Mouse (Mus musculus): ENCODE data around the gene Cdh22. TPM values are rescaled to one million over a fixed set of nuclear protein-coding genes. Genes with fewer than 3 reads are reported as not detected.
A peak's percentile ranks its signal among the peaks of the same experiment; 100 is the strongest.

Cdh22 gene
- polyA plus RNA-seq, 1 experiment = 33.3 TPM

DNA sequence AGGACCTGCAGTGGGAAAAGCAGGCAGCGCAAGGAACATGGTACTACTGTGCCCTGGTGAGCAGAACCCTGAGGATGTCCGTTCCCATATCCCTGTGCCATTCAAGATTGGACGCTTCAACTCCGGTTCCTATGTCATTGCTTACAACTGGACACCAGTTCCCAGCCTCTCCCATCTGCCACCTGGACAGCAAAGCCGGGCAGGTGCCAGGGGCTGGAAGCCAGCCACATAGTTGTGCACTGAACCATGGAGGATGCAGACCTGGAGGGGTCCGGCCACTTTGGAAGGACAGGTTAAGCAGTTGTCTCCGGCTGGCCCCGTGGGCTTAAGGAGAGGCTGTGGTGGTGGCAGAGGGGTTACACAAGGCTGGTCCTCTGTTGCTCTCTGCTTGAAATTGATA, 17.7 kb upstream of the Cdh22 start:
- DNase-seq (ENCODE audit: extremely low spot score in 1 of 2, low spot score in 1 of 2) = no peak

DNA sequence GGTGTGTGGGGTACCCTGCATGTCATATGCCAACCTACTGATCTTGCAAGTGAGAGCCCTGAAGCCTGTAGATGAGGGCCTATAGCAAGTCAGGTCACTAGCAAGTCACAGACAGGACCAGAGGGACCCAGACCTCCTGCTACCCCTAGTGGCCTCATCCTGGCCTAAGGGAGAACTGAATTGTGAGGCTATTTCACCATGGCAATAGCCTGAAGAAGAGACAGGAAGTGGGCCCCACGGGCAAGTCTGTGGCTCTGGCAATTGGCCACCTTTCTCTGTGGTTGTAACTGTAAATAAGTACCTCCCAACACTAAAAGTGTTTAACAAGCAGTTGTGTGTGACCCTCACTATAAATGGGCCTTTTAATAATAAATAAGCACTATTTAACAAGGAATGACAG, 16.2 kb upstream of the Cdh22 start:
- DNase-seq (ENCODE audit: extremely low spot score in 1 of 2, low spot score in 1 of 2) = no peak

DNA sequence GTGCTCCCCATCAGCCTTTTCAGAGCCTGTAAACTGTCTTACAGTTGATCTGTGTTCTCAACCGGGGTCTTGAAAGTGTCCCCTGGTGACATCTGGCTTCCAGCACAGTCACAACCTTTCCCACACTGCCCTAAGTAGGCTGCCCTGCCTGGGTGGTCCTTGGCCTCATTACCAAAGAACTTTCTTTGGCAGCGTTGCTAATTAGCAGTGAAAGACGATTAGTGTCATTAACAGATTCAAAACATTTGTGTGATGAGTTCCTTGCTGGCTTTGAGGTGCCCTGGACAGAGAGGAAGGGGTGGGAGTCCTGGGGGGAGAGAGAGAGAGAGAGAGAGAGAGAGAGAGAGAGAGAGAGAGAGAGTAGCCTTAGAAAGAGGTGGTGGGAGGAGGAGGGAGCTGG, 14.3 kb upstream of the Cdh22 start:
- DNase-seq (ENCODE audit: extremely low spot score in 1 of 2, low spot score in 1 of 2) = no peak

DNA sequence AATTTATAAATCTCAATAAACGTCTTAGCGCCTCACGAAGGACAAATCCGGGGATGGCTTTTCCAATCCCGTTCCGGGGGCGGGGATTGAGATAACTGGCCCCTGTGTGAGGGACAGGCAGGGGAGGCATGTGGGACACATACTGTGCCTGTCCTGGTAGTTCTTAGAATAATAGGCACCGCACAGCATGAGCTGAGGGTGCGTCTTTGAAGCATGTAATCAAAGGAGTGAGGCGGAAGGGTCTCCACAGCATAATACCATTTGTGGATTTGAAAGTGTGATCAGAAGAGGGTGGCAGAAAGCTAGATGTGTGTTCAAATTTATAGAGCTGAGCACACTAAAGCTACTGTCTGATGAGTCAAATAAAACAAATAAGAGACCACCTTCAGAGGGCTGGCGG, 11.7 kb upstream of the Cdh22 start:
- DNase-seq (ENCODE audit: extremely low spot score in 1 of 2, low spot score in 1 of 2) = no peak

DNA sequence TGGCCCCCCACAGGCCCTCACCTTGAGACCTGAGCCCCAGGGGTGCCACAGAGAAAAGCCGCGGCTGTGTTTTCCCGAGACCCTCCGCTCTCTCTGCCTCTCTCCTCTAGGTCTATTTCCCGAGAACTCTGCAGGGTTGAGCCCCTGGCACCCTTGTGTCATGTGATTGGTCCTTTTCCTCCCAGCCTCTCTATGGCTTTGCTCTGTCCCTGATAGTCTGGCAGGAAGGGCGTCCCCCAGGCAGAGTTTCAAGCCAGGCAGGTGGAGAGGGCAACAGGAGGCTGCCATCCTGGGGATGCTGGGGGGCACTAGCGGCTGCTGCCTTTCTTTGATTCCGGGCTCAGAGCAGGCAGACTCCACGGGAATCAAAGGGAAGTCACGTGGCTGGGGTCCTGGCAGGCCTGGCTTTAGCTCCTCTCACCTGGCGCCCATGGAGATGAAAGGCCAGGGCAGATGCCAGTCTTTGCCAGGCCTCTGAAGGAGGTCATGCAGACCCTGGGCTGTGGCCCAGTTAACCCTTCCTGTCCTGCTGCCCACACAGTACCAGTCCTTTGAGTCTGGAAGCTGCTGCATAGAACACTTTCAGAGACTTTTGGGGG, 8.6 kb upstream of the Cdh22 start:
- no peak for DNase-seq (ENCODE audit: extremely low spot score in 1 of 2, low spot score in 1 of 2)

DNA sequence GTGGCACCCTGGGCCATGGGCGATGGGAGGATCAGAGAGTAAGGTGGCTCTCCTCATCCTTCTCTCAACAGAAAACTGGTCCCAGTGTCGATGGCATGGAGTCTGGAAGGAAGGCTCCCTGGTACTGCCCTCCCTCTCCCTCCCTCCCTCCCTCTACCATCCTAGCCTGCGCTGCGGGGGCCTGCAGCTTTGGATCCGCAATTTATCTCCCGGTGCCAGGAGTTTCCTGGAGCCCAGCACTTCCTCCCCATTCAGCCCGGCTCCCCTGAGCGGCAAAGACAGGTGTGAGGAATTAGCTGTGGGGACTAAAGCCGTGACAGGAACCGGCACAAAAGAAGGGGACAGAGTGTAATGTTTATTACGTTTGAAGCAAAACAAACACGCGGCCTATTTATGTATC, 7.9 kb upstream of the Cdh22 start:
- DNase-seq (ENCODE audit: extremely low spot score in 1 of 2, low spot score in 1 of 2) = no peak

DNA sequence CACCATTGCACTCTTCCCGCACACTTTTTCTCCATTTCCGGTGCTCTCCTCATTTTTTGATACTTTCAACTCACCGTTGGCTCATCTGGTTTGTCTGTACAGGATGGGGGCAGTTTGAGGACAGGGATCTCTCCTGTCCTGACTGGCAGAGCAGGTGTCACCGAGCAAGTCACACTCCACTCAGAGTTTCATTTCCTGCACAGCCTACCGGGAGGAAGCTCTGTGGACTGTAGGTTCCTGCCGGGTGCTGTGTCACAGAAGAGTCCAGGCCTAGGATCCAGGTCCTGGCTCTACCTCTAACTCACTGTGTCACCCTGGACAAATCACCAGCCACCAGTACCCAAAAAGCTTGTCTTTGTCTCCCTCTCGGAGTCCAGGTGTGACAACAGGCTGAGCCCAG, 7.1 kb upstream of the Cdh22 start:
- DNase-seq (ENCODE audit: extremely low spot score in 1 of 2, low spot score in 1 of 2) = no peak

DNA sequence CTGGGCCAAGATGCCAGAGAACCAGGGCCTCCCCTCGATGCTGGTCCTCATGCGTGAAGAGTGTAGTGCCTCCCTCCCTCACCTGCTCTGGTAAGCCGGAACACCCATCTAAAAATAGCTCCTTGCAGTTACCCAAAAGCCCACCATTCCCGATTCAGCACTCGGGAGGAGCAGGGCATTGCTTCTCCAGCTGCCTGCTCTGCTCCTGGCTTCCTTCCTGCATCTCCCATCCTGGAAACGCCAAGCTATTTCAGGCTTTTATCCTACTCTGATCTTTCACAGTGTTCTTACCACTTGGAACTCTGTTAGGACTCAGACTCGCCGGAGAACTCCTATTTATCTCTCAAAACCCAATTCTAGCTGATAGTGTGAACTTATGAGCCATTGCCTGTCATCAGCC, 5.7 kb upstream of the Cdh22 start:
- peak in 1 of 2 experiments; percentile 54 for DNase-seq (ENCODE audit: extremely low spot score in 1 of 2, low spot score in 1 of 2)

DNA sequence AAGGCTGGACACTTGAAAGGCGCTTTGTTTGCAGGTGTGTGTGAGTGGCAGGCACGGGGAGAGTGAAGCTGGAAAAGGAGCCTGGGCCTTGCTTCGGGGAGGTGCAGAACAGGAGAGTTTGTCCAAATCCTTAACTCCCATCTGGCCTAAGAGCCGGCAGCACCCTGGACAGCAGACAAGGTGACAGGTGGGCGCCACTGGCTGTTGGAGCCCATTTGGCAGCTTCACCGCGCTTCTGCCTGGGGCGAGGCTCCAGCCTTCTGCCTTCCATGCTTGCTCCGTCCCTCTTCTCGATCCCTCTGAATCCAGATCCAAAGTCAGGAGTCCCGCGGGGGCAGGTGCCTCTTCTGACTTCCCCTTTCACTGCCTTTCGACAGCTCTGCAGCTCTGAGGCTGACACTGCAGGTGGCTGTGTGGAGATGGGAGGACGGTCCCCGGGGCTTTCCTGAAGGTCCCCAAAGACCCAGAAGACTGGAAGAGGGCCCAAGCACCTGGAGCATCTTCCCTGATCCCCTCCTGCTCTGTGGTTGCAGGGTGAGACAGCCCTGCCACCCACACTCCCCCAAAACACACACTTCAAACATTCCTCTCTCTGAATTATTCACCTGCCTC, 5.0 kb upstream of the Cdh22 start:
- no peak for DNase-seq (ENCODE audit: extremely low spot score in 1 of 2, low spot score in 1 of 2)

DNA sequence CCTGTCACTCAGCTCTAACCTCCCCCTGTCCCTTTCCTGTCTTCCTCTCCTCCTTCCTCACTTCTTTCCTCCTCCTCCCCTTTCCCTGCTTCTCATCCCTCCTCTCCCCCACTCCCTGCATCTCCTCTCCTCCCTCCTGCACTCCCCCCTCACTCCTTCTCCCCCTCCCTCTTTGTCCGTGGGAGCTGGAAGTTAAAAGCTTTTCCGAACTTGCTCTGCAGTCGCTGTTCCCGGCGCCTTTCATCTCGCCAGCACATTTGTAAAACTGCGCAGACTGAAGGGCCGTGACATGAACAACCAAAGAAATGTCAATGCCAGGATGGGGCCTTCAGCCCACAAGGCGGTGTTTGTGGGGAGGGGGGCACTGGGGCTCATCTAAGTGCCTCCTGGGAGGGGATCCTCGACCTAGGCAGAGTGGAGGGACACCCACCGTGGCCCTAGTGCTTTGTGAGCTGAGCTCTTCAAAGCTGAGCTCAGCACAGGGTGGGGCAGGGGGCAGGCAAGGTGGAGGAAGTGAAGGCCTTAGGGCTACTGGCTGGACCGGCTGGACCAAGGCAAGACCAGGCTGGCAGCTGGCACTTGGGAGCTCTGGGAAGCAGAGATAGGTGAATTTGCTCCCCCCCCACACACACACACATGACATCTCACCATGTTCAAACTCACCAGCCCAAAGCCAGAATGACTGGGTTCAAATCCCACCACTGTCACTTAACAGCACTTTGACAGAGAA, 3.9 kb upstream of the Cdh22 start:
- DNase-seq (ENCODE audit: extremely low spot score in 1 of 2, low spot score in 1 of 2) = no peak

DNA sequence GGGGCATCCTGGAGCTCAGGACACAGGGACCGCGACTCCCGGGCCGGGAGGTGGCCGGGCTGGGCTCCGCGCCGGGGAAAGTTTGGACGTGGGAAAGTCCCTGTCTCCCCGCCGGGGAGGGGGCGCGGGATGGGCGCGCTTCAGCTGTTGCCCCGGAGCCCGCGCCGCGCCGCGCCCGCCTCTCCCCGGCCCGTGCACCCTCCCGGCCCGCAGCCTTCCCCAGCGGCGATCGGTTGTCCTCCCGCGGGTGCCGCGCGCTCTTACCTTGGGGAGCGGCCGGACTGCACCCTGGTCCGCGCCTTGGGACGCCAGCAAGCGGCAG, 401 bp downstream of the Cdh22 start:
- no peak for DNase-seq (ENCODE audit: extremely low spot score in 1 of 2, low spot score in 1 of 2)

DNA sequence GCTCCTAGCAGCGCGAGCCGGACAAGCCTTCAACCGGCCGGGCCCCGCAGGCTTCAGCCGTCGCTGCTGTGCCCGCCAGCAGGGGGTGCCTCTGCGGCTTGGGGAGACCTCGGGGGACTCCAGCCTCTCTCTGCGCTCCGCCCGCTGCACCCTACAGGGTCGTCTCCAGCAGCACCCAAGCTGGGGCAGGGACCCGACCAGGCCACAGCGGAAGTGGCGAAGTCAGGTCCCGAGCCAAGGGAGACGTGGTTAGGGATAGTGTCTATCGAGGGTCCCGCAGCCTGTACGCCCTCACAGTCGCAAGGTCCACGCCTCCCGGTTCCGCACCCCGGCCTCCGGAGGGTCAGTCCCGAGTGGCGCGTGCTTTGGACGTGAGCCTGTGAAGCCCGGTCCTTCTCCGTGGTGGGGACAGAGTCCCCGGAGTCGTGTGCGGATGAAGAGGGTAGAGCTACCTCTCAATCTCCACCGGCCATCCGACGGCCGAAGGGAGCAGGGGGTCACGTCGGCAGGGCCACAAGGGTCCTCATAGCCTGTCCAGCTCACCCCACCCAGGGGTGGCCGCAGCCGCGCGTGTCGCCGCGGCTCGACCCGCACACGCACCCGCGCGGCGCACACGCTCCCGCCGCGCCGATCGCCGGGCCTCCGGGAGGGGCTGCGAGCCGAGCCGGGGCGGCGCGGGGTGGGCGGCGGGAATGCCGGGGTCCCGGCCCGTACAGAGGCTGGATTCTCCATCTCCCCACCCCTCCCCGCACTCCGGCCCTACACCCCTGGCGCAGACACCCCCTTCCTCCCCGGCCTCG, 962 bp downstream of the Cdh22 start:
- DNase-seq (ENCODE audit: extremely low spot score in 1 of 2, low spot score in 1 of 2) = peak in 1 of 2 experiments; percentile 68

DNA sequence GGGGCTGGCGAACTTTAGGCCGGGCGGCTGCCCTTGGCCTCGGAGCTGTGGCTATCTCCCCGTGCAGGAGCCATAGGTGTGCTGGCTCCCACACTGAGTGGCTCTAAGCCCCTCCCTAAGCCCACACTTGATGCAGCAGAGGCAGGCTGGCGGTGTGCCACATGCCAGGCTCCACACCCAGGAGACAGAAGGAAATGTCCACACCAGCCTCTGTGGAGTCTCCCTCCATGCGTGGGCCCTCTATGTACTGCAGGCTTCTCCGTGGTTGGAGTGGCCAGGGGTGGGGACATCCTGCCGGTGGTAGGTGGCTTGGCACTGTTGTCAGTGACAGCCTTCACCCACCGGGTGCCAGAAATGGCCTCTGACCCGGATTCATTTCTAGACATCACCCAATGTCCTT, 5.6 kb downstream of the Cdh22 start:
- no peak for DNase-seq (ENCODE audit: extremely low spot score in 1 of 2, low spot score in 1 of 2)

DNA sequence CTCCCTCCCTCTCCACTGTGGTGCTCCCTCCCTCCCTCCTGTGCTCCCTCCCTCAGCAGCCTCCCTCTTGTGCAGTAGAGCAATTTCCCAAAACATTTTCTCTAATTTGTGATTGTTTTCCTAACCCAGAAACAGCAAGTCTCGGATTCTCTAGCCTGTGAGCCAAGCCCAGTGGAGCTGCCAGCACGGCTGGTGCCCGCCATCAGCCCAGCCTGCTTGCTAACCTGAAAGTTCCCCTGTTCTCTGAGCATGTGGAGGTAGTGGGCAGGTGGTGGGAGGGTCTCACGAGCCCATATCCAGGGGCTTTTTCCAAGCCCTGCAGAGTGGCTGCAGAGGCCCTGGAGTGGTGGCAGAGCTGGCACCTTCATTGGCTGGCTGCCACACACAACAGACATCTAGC, 10.8 kb downstream of the Cdh22 start:
- no peak for DNase-seq (ENCODE audit: extremely low spot score in 1 of 2, low spot score in 1 of 2)

DNA sequence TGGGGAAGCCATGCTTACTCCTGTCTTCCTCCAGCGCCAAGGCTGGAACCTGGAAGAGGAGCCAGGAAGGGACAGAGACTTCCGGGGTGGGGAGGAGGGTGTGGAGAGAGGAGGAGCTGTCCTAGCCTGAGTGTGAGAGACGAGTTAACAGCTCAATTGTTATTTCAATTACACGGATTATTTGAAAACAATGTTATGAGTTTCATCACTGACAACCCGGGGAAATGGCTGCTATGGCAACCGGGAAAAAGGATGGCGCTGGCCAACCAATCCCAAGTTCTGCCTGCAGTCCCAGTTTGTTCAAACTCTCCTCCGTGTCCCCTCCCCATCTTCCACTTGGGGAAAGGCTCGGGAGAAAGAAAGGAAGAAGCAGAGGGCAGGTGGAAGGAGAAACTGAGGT, 12.7 kb downstream of the Cdh22 start:
- no peak for DNase-seq (ENCODE audit: extremely low spot score in 1 of 2, low spot score in 1 of 2)

DNA sequence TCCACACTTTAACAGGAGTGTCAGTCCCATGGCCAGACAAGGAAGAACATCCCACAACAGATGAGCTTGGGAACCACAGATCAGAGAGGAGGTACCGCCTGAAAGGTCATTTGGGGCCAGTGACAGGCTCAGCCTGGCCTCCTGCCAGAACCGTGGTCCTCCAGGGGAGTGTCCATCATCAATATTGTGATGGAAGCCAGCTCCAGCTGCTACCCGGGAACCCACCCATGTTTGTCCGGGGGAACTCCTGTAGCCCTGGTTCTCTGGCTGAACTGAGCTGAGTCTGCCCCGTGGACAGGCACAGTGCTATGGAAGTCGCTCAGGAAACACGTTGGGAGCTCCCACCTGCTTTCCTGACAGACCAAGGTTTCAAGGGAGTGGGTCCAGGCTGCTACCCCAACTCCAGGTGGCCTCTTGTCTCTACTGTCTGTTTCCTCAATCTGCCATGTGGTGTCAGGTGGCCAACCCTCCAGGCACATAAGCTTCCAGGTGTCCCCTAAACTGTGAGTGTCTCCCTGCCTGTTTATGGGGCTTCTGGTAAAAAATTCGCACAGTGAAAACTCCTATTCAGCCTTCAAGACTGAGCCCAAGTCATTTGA, 14.2 kb downstream of the Cdh22 start:
- no peak for DNase-seq (ENCODE audit: extremely low spot score in 1 of 2, low spot score in 1 of 2)

DNA sequence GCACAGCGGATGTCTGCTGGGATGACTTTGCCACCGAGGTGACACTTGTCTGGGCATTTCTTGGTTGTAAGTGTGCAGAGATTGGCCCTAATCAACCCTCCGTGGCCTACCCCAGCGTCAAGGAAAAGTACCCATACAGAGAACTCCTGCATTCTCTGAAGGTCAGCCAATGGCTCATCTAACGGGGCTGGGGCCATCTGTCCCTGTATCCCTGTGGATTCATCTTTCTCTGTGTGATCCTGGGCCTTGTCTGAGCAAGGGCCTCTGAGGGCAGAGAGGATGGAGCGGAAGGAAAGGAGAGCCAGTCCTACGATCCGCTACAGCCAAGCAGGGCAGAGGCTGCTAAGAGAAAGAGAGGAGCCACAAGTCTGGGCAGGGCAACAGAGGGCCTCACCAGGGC, 15.7 kb downstream of the Cdh22 start:
- DNase-seq (ENCODE audit: extremely low spot score in 1 of 2, low spot score in 1 of 2) = no peak

DNA sequence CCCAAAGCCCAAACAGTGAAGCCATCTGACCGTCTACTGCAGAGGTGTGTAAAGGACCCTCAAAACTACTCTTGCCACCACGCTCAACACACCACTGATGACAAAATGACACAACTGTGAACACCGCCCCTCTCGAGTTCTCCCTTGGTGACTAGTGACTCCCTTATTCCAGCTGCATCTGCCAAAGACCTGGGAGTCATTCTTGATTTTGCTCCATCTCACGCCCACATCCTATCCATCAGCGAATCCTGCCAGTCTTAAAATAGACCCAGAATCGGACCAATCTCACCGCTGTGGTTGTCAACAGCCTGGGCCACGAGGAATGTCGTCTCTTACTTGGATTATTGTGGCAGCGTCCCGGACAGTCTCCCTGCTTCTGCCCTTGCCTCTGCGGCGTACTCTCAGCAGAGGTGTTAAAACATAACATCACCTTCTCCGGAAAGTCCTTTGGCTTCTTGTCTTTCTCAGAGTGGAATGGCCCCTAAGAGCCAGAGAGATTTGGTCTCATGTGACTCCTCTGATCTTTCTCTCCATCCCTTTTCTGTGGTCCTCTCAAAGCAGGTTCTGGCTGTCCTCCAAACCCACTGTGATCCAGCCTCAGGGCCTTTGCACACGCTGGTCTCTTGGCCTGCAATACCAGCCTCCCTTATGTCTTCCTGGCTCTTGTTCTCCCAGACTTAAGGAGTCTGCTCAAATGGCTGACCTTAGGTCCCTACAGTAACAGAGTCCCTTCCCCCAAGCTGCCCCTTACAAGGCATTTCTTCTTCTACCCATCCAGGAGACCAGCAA, 17.1 kb downstream of the Cdh22 start:
- DNase-seq (ENCODE audit: extremely low spot score in 1 of 2, low spot score in 1 of 2) = peak in 1 of 2 experiments; percentile 57

DNA sequence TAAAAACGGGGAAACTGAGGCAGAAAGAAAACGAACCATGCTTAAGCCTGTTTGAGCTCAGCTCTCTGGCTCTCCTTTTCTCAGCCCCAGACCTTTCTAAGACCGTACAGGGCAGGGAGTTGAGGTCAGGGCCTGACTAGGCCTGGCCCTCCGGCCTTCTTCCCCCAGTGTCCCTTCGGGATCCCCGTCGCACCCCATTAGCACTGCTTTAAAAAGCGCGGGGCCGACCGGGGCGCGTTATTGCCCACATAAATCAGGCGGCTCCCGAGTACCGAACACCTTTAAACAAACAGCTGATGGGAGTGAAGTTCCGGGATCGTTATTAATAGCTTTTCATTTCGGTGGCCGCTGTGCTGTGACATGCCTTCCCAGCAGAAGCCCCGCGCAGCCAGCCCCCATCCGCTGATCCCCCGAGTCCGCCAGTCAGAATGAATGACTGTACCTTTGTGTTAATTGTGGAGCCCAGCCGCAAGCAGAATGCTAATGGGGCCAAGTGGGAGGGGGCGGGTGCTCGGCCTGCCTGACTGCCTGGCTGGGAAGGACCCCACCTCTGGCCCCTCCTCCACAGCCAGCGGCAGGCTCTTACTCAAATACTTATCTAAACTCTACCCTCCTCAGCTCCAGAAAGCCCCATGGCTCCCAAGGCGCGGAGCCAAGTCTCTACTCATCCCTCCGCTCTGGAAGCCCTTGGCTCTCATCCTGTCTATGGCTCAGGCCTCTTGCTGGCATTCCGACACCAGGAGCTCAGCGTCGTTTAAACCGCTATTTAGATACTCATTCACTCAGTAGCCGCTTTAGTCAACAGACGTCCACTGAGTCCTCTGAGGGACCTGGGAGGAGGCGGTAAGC, 19.3 kb downstream of the Cdh22 start:
- DNase-seq (ENCODE audit: extremely low spot score in 1 of 2, low spot score in 1 of 2) = no peak
